Mouse (Mus musculus): ENCODE results near the gene Nfatc2.
A peak's percentile ranks its signal among the peaks of the same experiment; 100 is the strongest.

Gene Nfatc2

DNA sequence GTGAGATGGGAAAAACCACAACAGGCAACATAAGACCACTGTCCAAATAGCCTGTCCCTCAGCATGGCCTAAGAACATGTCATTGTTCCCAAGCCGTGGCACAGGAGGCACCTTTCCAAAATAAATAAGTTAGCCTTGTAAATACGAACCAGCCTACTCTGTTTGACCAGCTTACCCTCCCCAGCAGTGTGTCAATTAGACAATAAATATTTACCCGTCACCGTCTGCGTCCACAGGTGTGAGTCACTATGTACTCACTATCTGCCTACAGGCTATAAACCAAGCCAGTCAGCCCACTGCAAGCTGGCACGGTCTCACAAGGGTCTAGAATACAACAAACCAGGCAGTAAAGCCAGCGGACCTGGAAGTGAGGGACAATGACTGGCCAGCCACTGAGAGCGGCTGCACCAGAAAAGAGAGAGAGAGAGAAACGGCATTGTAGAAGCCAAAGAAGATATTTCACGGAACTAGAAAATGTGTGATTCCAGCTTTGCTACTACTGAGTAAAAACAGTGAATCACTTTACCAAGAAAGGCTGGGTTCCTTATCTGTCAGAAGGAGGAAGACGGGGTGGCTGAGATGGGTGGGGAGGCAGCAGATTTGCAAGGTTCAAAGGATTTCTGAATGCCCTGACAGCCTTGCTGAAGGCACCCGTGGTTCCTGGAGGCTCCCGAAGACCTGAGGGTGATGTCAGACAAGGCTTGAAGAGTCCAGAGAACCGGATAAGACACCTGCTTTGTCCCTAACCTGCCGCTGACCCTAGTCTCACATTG is 69.2 kb downstream of the Nfatc2 start:
- no peak for DNase-seq (ENCODE audit: low spot score in 2 of 2)

DNA sequence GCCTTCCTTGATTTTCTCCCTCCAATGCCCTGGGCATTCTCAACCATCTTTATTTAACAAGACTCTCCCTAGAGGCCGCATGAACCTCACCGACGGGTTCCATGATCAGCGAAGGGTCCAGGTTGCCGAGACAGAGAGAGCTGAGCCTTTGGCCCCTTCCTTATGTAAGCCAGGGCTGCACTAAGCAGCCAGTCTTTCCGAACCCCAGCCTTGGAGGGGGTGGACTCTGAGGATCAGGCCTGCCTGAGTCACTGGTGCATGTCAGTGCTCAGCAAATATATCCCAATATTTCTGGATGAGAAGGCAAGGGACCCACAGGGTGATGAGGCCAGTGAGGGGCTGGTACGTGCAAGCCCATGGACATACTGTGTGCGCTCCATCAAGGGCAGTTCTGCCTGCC is 72.9 kb downstream of the Nfatc2 start:
- DNase-seq (ENCODE audit: low spot score in 2 of 2), result no peak

DNA sequence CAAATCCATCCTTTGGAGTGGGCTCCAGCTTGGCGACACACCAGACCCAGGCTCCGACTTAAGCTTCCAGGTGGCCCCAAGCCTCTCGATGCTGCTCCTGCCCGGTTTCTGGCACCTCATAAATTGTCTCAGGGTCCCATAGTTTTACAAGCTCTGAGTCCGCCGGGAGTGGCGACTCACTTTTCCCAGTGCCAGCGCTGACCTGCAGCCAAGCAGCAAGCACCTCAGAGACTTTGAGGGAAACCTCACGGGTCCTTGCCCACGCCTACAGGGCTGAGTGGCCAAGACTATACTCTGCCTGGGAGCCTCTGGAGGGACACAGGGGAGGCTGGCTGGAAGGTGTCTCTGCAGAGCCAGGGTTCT is 74.0 kb downstream of the Nfatc2 start:
- no peak for DNase-seq (ENCODE audit: low spot score in 2 of 2)

DNA sequence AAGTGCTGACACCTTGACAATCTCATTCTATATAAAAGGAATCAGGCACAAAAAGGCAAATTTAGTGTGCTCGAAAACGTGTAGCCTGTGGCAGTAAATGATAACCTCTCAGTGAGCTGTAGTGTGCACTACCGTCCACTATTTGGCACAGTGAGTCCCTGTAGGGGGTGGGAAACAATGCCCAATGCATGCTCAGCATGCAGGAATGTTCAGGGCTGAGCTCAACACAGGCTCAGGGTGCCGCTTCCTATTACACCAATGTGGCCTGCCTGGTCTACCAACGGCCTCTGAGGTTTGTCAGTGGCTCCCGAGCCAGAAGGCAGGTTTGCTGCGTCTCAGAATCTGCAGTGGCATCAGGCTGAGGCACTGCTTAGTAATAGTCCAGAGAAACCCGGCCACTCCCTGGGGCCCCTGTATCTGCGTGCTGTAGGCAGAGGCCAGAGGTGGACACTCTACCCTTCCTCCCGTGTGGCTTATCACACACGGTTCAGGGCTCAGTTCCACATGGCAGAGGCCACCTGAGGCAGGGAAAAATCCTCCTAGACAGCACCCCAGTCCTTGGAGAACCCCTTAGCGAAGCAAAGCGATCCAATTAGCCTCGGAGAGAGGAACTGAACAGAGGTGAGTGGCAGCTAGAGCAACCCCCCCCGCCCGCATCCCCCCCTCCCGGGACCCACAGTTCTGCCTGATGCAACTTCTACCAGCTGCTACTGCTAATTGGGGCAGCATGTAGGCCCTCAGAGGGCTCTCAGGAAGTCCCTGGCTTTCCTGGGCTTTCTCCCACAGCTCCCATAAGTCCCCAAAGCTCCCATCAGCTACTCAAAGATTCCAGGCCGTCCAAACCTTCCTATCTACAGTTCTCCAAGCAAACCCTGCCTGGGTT is 74.7 kb downstream of the Nfatc2 start:
- no peak for DNase-seq (ENCODE audit: low spot score in 2 of 2)

DNA sequence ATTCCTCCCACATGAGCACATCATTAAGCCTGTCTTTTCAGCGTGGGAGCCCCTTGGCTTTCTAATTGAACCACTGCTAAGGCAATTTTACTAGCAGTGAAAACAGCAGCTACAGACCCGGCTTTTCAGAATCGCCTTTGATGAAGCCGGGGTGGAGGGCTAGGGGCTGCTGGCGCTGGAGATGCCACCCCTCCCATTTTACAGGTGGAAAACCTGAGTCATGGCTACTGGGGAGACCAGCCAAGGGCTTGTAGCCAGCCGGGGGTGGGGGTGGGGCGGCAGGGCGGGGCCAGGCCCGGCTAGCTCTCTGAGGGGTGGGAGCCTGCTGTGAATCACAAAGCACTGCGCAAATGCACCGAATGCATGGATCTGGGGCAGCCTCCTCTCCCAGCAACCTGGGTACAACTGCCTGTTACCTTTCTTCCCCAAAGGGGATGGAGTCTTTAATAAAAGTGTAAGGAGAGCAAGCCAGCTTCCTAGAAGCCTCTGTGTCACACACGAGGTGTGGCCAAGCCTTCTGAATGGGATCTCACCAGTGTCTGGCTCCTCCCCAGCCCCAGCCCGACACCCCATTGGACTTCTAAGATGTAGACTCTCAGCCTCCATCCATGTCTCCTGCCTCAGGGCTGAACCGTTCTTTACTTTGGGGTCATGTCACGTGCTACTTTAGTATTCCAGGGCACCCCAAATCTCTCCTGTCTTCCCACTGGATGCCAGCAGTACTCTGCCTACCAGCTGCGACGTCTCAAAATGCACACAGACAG is 75.9 kb downstream of the Nfatc2 start:
- no peak for DNase-seq (ENCODE audit: low spot score in 2 of 2)

DNA sequence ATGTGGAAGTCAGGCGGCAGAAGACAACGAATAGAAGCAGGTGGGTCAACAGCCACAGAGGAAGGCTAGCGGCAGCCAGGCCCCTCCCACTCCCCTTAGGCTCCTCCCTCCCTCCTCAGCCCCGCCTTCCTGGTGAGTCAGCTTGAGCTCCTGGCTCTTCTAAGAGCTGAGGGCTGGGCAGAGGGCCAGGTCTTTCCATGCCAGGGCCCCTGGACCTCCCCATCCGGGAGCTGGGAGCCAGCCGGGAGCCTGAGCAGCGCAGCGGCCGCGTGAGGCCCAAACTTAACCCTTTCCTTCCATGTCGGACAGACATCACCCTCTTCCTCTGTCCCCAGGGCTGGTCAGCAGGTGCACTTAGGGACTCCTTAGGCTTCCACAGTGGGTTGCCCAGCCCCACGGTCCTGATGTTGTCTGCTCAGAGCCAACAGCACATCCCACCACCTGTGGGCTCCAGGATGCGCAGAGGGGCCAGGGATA is 76.5 kb downstream of the Nfatc2 start:
- DNase-seq (ENCODE audit: low spot score in 2 of 2), result peak in 1 of 2 experiments; percentile 66

DNA sequence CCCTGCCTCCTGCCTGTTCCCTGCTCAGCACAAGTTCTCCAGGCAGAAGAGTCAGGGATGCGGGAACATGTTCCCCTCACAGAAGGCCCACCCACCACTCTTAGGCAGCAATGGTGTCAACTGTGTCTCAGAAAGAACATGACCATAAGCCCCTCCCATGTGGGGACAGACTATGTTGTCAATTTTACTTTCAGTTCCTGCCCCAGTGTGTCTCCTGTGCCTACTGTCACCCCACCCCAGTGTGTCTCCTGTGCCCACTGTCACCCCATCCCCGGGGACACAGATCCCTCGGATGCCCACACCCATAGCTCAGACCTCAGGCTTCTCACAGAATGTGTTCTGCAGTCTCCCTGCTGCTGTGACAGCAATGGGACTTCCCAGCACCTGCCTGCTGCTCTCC is 79.2 kb downstream of the Nfatc2 start:
- DNase-seq (ENCODE audit: low spot score in 2 of 2), result no peak

DNA sequence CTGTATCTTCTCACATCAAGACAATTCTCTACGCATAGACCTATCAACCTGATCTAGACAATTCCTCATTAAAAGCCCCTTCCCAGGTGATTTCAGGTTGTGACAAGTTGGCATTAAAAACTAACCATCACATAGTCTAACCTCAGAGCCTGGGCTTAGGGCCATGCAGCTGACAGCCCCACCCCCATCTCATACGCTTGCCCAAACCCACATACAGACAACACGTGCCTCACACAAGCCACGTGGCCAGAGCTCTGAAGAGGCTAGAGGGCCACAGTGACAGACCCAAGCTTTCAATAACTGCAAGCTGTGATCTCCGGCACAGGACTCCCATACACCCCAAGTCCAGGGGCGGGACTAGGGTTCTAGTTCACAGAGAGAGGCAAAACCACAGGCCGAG is 80.7 kb downstream of the Nfatc2 start:
- DNase-seq (ENCODE audit: low spot score in 2 of 2), result no peak

DNA sequence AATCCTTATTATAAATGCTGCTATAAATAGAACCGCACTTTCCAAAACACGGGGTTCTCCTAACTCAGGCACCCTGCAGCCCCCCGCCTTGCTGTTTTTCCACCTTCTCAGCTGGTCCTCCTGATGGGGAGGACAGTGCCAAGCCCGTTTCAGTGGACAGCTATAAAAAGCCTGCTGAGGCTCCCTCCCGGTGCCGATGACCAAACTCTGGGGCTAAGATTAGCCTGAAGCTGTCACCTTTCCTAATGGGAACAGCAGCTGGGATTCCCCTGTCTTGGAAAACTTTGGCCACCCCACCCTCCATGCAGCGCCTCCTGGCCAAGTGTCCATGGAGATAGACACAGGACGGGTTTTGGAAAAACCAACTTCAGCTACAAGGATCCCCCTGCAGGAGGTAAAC is 81.9 kb downstream of the Nfatc2 start:
- DNase-seq (ENCODE audit: low spot score in 2 of 2), result no peak

DNA sequence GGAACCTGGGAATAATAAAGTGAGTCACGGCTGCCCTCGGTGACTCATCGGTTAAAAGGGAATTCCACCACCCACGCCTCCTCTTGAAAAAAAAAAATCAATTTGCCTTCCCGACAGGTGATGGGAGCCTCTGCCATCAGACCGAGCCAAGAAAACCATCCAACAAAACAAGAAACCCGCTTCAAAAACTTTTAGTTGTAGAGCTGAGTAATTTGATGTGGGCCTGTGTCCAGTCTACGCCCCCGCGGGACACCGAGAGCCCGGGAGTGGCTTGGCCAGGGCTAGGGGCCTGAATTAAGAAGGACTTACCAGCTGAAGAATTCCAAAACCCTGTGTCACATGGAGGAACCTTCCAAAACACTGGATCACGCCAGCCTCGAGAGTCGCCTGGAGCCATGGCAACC is 83.2 kb downstream of the Nfatc2 start:
- no peak for DNase-seq (ENCODE audit: low spot score in 2 of 2)

DNA sequence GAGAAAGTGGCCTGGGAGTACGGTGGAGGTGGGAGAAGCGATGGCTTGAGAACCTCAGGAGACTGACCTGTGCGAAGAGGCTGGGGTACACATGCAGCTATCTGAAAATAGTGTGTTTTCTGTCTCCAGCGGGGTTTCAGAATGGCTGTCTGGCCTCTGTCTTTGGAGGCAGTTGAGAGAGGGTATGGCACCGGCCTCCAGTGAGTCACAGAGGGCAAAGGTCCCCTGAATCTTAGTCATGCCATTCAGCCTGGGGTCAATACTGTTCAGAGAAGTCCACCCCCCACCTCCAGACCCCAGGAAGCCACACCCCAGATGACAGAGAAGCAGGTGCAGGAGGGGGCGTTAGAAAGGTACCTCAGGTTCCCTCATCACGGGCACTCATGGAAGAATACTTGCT is 83.7 kb downstream of the Nfatc2 start:
- DNase-seq (ENCODE audit: low spot score in 2 of 2), result no peak

DNA sequence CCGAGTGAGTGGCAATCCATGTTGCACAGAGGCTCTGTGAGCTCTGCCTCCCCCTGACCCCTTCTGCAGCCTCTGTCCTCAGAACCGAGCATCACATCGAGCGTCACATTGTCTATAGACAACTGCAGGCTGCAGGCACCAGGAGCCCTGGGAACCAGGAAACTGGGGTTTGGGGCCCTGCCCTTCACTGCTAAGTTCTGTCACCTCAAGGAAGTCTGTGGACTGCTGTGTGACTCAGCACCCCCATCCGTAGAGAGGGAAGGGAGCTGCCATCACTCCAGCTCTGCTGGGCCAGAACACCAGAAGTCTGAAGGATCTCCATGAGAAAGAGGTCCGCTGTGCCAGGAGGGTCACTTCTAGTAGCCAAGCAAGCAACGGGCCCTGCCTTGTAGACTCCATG is 84.7 kb downstream of the Nfatc2 start:
- no peak for DNase-seq (ENCODE audit: low spot score in 2 of 2)

DNA sequence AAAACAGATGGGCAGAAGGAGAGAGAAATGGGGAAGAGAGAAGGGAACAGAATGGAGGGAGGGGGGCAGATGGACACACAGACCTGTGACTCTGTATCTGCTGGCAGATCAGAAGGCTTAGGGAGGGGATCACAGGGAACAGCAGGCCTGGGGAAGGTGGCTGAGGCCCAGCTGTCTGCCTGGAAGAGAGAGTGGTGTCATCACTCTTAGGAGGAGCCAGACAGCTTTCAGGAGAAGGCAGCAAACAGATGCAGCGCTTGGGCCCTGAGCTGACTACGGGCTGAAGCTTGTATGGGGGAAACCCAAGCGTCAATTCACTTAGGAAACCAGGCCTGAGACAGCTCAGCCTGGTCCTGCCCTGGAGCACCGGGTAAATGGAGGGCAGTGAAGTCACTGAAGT is 86.0 kb downstream of the Nfatc2 start:
- DNase-seq (ENCODE audit: low spot score in 2 of 2), result no peak

DNA sequence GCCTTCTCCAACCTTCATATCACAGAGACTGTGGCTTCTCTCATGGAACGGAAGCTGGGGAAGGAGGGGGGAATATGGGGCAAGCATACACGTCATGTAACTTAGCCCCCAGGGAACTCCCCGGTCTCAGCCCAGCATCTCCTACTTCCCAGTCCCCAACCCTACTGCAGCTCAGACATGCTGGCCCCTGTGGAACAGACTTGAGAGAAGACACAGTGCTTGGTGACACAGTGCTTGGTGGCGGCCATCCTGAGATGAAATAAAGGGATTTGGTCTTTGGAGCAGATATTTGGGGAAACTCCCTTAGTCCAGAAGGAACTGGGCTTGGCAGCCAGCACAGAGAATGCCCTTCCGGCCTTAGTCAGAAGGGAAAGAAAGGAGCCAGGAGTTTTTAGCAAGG is 87.3 kb downstream of the Nfatc2 start:
- no peak for DNase-seq (ENCODE audit: low spot score in 2 of 2)

DNA sequence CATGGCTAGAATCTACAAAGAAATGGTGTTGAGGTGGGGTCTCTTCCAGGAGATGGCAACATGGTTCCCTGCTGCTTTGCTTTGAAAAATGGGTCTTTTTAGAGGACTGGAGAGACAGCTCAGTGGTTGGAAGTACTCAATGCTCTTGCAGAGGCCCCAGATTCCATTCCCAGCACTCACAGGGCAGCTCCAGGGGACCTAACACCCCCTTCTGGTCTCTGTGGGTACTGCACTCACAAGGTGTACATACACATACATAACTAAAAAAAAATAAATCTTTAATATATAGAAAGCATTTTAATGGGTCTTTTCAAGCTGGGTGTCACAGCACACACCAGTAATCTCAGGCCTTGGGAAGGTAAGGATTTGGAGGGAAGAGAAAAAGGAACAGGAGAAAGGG is 89.9 kb downstream of the Nfatc2 start:
- no peak for DNase-seq (ENCODE audit: low spot score in 2 of 2)

DNA sequence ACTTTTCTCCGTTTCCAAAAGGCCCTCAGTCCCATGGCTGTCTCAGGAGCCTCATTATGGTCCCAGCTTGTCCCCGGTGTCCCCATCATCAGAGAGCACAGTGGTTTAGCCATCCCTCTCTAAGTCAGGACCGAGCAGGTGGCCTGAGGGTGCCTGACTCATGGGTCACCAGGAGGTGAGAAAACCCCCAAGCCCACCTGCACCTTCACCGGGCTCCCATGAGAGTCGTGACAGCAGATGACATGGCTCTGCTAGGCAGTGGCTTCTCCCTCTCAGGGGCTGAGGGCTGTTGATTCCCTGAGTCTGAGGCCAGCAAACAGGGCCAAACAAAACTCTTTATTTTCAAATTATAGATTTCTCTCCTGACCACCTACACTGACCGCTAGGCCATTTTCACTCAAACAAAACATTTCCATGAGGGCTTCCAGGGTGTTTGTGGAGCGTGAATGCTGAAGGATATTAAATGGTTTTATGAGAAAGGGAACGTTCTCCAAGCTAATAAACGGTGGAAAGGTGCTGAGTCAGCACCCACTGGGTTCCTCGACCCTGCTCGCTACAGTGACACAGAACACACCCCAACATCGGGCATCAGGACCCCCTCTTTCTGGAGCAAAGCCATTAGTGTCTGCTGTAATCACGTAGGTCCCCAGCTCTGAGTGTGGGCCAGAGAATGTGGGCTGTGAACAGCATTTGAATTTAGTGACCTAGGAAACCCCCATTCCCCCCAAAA is 92.8 kb downstream of the Nfatc2 start:
- no peak for DNase-seq (ENCODE audit: low spot score in 2 of 2)

DNA sequence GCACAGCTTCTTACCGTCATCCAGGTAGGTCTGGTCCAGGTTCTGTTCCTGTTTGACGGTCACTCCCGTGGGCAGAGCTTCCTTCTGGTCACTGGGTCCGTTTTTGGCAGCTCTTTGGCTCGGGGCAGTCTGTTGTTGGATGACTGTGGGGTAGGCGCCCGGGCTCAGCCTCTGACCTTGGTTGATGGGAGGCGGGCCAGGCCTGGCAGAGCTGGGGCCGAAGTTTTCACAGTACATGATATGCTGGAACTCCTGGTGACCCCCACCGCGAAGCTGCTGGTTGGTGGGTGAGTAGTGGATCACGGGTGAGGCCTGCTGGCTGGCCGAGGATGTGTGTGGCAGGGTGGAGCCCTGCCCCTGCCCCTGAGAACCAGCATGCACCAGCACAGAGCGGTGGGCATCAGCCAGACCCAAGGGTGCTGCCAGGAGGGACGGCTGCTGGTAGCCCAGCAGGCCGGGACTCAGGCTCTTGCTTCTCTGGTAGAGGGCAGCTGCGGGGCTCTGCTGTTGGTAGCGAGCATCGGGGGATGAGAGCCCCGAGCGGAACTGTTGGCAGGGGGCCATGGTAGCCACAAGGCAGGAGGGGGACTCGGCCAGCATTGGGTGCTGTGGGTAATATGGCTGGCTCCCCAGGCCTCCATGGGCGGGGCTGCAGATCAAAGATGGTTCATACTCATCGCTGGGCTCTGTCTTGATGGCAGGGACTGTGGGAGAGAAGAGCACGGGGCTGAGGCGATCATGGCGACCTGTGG is 96.8 kb downstream of the Nfatc2 start:
- DNase-seq (ENCODE audit: low spot score in 2 of 2), result no peak

DNA sequence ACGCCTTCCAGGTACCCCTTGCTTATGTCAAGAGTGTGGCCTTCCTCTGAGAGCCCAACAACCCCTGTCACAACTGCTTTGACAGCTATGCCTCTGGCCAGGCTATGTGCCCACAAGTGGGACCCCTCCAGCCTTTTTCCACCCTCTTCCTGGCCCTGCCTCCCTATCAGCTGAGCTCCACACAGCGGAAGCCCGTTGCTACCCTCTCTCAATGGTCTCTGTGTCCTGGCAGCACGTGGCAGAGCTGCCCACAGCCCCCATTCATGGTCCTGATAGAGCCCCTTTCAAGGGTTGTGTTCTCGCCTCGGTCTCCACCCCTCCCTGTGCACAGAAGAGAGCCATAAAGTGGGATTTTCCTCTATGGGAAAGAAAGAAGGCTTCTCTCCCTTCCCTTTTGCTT is 97.7 kb downstream of the Nfatc2 start:
- DNase-seq (ENCODE audit: low spot score in 2 of 2), result no peak

DNA sequence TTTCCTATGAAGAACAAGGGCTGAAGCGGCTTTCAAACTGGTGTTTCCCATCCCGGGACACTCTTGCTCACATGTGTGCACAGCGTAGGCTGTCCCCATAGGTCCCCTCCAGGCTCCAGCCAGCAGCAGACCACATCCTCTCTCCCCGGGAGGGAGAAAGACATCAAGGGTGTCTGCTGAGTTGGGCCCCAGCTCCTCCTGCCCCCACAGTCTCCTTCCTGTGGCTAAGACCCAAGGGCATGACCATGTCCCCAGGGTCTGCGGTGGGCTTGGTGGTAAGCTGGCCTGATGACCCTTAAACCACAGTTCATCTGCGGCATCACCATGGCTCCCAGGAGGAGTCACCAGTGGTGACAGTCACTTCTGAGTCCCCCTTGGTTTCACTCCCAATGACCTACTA is 100.7 kb downstream of the Nfatc2 start:
- DNase-seq (ENCODE audit: low spot score in 2 of 2), result no peak

DNA sequence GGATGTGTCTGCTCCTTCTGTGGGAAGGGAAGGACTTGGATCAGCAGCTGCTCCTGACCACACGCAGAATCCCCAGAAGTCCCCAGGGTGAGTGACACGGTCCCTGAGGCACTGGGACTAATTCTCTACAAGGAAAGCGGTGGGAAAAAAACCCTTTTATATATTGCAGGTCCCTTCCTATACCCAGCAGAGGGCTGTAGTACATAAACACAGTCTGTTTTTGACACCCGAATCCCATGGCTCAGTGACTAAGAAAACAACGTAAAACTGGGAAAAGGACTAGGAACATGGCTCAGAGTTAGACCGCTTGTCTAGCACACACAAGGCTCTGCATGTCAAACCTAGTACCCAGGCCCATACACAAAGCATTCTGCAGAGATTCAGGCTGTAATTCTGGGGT is 101.2 kb downstream of the Nfatc2 start:
- no peak for DNase-seq (ENCODE audit: low spot score in 2 of 2)

DNA sequence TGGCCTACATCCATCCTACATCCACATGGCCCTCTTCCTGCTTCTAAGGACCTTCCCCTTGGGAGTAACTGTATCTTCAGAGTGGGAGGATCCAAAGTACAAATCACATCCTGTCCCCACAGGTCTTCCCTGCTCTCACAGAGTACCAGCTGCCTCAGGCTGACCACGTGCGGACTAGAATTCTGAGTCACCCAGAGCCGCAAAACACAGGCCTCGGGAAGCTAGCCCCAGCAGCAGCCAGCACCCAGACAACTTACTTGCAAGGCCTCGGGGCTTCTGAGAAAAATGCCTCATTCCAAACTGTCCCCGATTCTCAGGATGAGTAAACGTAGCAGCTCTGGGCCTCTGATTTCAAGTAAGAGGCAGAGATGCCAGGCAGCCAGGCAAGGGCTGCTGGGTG is 109.7 kb downstream of the Nfatc2 start:
- no peak for DNase-seq (ENCODE audit: low spot score in 2 of 2)

All from spleen, postnatal 10 days (tissue).